Mouse (Mus musculus) heart, adult 10 weeks (tissue): ENCODE measurements around the gene Vmn1r155. TPM values are rescaled to one million over a fixed set of nuclear protein-coding genes. Genes with fewer than 3 reads are reported as not detected.

Experiments used
- polyA plus RNA-seq: library from polyadenylated mRNA; stranded (reverse); fragments of 350-450 nt; fragmentation: Illumina TruSeq; extraction: RNeasy Lipid Tissue Mini Kit (QIAGEN cat#74804); gene quantifications from one replicate; pipeline ENCODE4 v1.2.3, GENCODE M21; 2014; ENCODE audit warnings: low read depth, low replicate concordance

The Vmn1r155 gene
- polyA plus RNA-seq = not detected

DNA sequence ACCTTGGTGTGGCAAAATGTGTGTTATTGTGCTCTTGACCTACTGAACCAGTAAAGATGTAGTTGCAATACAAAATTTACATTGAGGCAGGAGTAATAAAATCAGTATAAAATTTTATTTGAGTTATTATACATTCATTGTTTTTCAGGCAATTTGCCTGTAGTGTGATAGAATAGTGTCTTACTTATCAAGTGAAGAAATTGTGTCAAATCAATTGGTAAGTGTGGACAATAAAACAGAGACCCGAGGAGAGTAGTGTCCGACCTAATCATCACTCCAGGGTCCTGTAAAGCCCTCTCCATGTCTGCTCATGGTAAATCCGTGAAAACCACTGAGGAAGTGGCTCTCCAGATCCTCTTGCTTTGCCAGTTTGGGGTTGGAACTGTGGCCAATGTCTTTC lies at the start of gene Vmn1r155:
Vmn1r155 (plus strand) TSS at position 301 of the 400 bp plus-strand sequence.

DNA sequence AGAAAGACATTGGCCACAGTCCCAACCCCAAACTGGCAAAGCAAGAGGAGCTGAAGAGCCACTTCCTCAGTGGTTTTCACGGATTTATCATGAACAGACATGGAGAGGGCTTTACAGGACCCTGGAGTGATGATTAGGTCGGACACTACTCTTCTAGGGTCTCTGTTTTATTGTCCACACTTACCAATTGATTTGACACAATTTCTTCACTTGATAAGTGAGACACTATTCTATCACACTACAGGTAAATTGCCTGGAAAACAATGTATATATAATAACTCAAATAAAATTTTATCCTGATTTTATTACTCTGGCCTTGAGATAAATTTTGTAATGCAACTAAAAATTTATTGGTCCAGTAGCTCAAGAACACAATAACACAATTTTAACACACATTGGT lies 34.4 kb downstream of the Vmn1r155 start, which contains the start of gene Gm8693:
Gm8693 (minus strand) TSS at position 101 of the 400 bp plus-strand sequence.

Other genes starting within 250 kb of the Vmn1r155 start
- gene Vmn1r148, start 244.4 kb upstream of the Vmn1r155 start, polyA plus RNA-seq = not detected
- not detected for gene Vmn1r149, start 219.8 kb upstream of the Vmn1r155 start, polyA plus RNA-seq
- gene Gm10665, start 193.9 kb upstream of the Vmn1r155 start, polyA plus RNA-seq = not detected
- gene Vmn1r151, start 158.3 kb upstream of the Vmn1r155 start, polyA plus RNA-seq = not detected
- gene Vmn1r152, start 135.1 kb upstream of the Vmn1r155 start, polyA plus RNA-seq = not detected
- gene Gm8677, start 123.1 kb upstream of the Vmn1r155 start, polyA plus RNA-seq = not detected
- gene Gm4201, start 92.7 kb upstream of the Vmn1r155 start, polyA plus RNA-seq = not detected
- gene Gm4565, start 69.9 kb upstream of the Vmn1r155 start, polyA plus RNA-seq = not detected
- not detected for gene Gm8693, start 34.3 kb downstream of the Vmn1r155 start, polyA plus RNA-seq
- not detected for gene Gm4567, start 61.7 kb downstream of the Vmn1r155 start, polyA plus RNA-seq
- gene Vmn1r157, start 103.7 kb downstream of the Vmn1r155 start, polyA plus RNA-seq = not detected
- gene Vmn1r158, start 132.8 kb downstream of the Vmn1r155 start, polyA plus RNA-seq = not detected
- not detected for gene Vmn1r159, start 185.6 kb downstream of the Vmn1r155 start, polyA plus RNA-seq
- gene Vmn1r160, start 213.2 kb downstream of the Vmn1r155 start, polyA plus RNA-seq = not detected